Mouse (Mus musculus): ENCODE measurements around the gene Cnmd. TPM values are rescaled to one million over a fixed set of nuclear protein-coding genes. Genes with fewer than 3 reads are reported as not detected.
A peak's percentile ranks its signal among the peaks of the same experiment; 100 is the strongest.

Gene Cnmd
- polyA plus RNA-seq, 1 experiment from 2014 or later, result 0.49 TPM

DNA sequence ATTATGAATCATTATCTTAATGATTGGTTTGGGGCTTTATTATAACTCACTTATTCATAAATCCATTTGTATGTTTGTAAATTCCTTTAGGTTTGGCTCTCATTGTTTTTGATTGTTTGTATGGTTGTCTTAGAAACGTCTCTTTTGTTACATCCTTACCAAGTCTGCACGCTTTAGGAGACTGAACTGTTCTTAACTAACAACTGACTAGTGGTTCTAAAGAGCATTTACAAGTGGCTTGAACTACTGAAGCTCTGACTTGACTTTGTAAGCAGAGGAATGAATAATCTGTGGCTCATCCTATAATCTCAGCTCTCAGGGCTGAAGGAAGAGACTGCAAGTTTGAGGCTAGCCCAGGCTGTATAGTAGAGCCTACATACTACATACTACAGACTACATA lies 70.4 kb downstream of the Cnmd start:
- Histone ChIP-seq H3K27ac (replicated peaks) (no peak overlapping the region), H3K27me3 (ENCODE audit: control insufficient read depth, insufficient read depth, low read length) (no peaks in the 10 kb centered on the region), H3K4me2 (replicated peaks; ENCODE audit: low read depth) (no peak overlapping the region), H3K9me3 (ENCODE audit: control insufficient read depth, low read length) (no peaks in the 10 kb centered on the region), H3K4me3 (ENCODE audit: low read depth, low read length) (no peak overlapping the region), H3K4me1 (replicated peaks; ENCODE audit: control insufficient read depth, insufficient read depth) (peaks cover 2% of the 10 kb centered on the region; the same call in 1 of the 2 replicates), H3K9ac (ENCODE audit: low read length) (no peak overlapping the region), H3K36me3 (ENCODE audit: control insufficient read depth, insufficient read depth, low read length) (no peaks in the 10 kb centered on the region)
- 86% methylated on average over 2 of the region's 2 CpGs for WGBS
- DNase-seq (ENCODE audit: low spot score) (no peak), ATAC-seq (ENCODE audit: low FRiP score, low TSS enrichment) (no peak)
- no peak for TF ChIP-seq EP300 (optimal IDR thresholded peaks at IDR 0.05)

DNA sequence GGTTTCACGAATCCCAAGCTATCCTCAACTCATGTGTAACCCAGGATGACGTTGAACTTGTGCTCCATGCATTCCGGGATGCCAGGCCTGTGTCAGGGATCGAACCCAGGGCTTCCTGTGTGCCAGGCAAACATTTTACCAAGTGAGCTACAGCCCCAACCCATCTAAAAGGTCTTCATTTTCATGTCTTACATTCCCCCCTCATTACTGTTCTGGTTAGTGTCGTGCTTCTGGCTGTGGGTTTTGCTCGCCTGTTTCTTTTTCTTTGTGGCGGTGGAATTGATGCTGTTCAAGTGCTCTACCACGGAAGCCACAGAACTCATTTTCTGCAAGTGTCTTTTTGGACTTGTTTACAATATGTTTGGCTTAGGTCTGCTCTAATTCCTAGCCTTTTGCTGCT lies 71.1 kb downstream of the Cnmd start:
- no peak overlapping the region for H3K27ac ChIP-seq (replicated peaks)
- H3K4me2 ChIP-seq (replicated peaks; ENCODE audit: low read depth), result no peak overlapping the region
- H3K9me3 ChIP-seq (ENCODE audit: control insufficient read depth, low read length), result no peaks in the 10 kb centered on the region
- ATAC-seq (ENCODE audit: low FRiP score, low TSS enrichment) (no peak), DNase-seq (ENCODE audit: low spot score) (no peak)
- H3K4me1 ChIP-seq (replicated peaks; ENCODE audit: control insufficient read depth, insufficient read depth), result peaks cover 2% of the 10 kb centered on the region; the same call in 1 of the 2 replicates
- no peak overlapping the region for H3K4me3 ChIP-seq (ENCODE audit: low read depth, low read length)
- H3K9ac ChIP-seq (ENCODE audit: low read length), result no peak overlapping the region
- no peaks in the 10 kb centered on the region for H3K36me3 ChIP-seq (ENCODE audit: control insufficient read depth, insufficient read depth, low read length)
- 97% methylated on average over 8 of the region's 8 CpGs for WGBS
- no peaks in the 10 kb centered on the region for H3K27me3 ChIP-seq (ENCODE audit: control insufficient read depth, insufficient read depth, low read length)
- no peak for TF ChIP-seq CTCF (IDR thresholded peaks at IDR 0.05; ENCODE audit: low read depth)
- TF ChIP-seq EP300 (optimal IDR thresholded peaks at IDR 0.05), result no peak

DNA sequence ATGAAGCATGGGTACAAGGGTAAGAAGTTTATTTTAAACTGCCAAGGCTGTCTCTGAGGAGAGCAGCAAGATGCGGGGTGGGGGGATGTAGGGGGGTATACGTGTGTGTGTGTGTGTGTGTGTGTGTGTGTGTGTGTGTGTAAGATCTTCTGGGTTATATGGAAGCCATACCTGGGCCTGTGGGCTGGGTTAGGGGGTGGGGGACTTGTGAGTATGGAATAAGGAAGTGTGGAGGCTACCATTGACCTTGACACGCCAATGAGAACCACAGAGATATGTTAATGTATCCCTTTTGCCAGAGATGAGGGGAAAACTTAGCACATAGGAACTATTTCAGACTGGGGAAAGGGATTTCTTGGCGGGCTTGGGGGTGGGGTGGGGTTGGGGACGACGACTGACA lies 72.6 kb downstream of the Cnmd start:
- DNase-seq (ENCODE audit: low spot score), result no peak
- 81% methylated on average over 6 of the region's 6 CpGs for WGBS
- H3K4me3 ChIP-seq (ENCODE audit: low read depth, low read length), result no peak overlapping the region

DNA sequence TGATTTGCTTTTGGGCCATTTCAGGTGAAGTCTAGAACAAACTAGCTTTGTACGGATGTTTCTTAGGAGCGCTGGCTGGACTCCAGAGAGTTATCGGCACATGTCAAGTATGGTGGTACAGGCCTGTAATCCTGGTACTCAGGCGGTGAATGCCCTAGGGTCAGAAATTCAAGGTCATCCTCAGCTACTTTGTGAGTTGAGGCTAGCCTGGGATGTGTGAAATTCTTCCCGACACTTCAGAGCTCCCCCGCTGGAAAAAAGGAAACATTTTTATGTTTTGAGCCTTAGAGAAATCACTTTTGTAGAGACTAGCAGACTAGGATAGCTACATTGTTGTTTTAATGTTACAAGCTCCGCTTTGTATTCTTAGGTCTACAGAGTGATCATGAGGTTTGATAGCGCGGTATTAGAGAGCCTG lies 73.4 kb downstream of the Cnmd start:
- Histone ChIP-seq H3K4me3 (ENCODE audit: low read depth, low read length) (peak overlapping the region; percentile 63), H3K9ac (ENCODE audit: low read length) (peak overlapping the region; percentile 35; the same call in 1 of the 2 replicates), H3K4me2 (replicated peaks; ENCODE audit: low read depth) (peak overlapping the region; percentile 90), H3K9me3 (ENCODE audit: control insufficient read depth, low read length) (no peaks in the 10 kb centered on the region), H3K36me3 (ENCODE audit: control insufficient read depth, insufficient read depth, low read length) (no peaks in the 10 kb centered on the region), H3K27ac (replicated peaks) (no peak overlapping the region), H3K27me3 (ENCODE audit: control insufficient read depth, insufficient read depth, low read length) (no peaks in the 10 kb centered on the region), H3K4me1 (replicated peaks; ENCODE audit: control insufficient read depth, insufficient read depth) (peaks cover 2% of the 10 kb centered on the region; the same call in 1 of the 2 replicates)
- TF ChIP-seq EP300 (optimal IDR thresholded peaks at IDR 0.05) (no peak), CTCF (IDR thresholded peaks at IDR 0.05; ENCODE audit: low read depth) (no peak)
- ATAC-seq (ENCODE audit: low FRiP score, low TSS enrichment) (no peak), DNase-seq (ENCODE audit: low spot score) (no peak)
- 82% methylated on average over 9 of the region's 9 CpGs for WGBS

More for the DNA sequence above, 72.6 kb downstream of the Cnmd start:
- H3K4me2 ChIP-seq (replicated peaks; ENCODE audit: low read depth), result no peak overlapping the region
- H3K36me3 ChIP-seq (ENCODE audit: control insufficient read depth, insufficient read depth, low read length), result no peaks in the 10 kb centered on the region
- H3K27ac ChIP-seq (replicated peaks), result no peak overlapping the region
- no peaks in the 10 kb centered on the region for H3K9me3 ChIP-seq (ENCODE audit: control insufficient read depth, low read length)
- H3K4me1 ChIP-seq (replicated peaks; ENCODE audit: control insufficient read depth, insufficient read depth), result peaks cover 2% of the 10 kb centered on the region; the same call in 1 of the 2 replicates
- no peak overlapping the region for H3K9ac ChIP-seq (ENCODE audit: low read length)
- ATAC-seq (ENCODE audit: low FRiP score, low TSS enrichment), result no peak
- TF ChIP-seq EP300 (optimal IDR thresholded peaks at IDR 0.05) (no peak), CTCF (IDR thresholded peaks at IDR 0.05; ENCODE audit: low read depth) (no peak)
- no peaks in the 10 kb centered on the region for H3K27me3 ChIP-seq (ENCODE audit: control insufficient read depth, insufficient read depth, low read length)

DNA sequence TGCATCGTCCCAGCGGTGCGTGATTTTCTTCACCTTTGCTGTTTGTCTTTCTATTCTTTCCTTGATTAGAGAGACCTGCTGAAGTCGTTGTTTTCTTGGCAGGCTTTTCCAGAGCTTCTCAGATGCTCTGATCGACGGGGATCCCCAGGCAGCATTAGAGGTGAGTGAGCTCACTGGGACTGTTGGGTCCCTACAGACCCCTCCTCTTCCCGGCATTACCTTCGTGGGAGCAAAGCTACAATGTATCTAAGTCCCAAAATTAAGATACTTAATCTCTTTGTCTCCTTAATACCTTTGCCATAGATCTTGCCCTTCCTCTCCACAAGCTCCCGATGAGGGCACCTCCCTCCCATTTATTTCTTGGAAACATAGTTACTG lies 74.1 kb downstream of the Cnmd start:
- H3K4me1 ChIP-seq (replicated peaks; ENCODE audit: control insufficient read depth, insufficient read depth), result peaks cover 2% of the 10 kb centered on the region; the same call in 1 of the 2 replicates
- H3K4me3 ChIP-seq (ENCODE audit: low read depth, low read length), result peak overlapping the region; percentile 63
- no peaks in the 10 kb centered on the region for H3K36me3 ChIP-seq (ENCODE audit: control insufficient read depth, insufficient read depth, low read length)
- WGBS, result under 1% methylated on average over 9 of the region's 9 CpGs
- ATAC-seq (ENCODE audit: low FRiP score, low TSS enrichment) (peak; percentile 25; the same call in 1 of the 2 replicates), DNase-seq (ENCODE audit: low spot score) (no peak)
- H3K4me2 ChIP-seq (replicated peaks; ENCODE audit: low read depth), result peak overlapping the region; percentile 90
- no peaks in the 10 kb centered on the region for H3K27me3 ChIP-seq (ENCODE audit: control insufficient read depth, insufficient read depth, low read length)
- no peaks in the 10 kb centered on the region for H3K9me3 ChIP-seq (ENCODE audit: control insufficient read depth, low read length)
- peak overlapping the region; percentile 68 for H3K9ac ChIP-seq (ENCODE audit: low read length)
- peak overlapping the region; percentile 95 for H3K27ac ChIP-seq (replicated peaks)
- TF ChIP-seq EP300 (optimal IDR thresholded peaks at IDR 0.05) (no peak), CTCF (IDR thresholded peaks at IDR 0.05; ENCODE audit: low read depth) (no peak)

Other genes with a start within 250 kb of the Cnmd start
- gene Kbtbd7, start 235.7 kb downstream of the Cnmd start, polyA plus RNA-seq (2015; fragmentation: Nextera tagmentation; extraction: Ambion mirVana), result 5.1 TPM in 2 replicates
- 0.57 and 0.98 TPM in 2 replicates for gene Kbtbd6, start 210.3 kb downstream of the Cnmd start, polyA plus RNA-seq (2015; fragmentation: Nextera tagmentation; extraction: Ambion mirVana)
- gene Elf1, start 181.0 kb downstream of the Cnmd start, polyA plus RNA-seq (2015; fragmentation: Nextera tagmentation; extraction: Ambion mirVana), result 18.7 and 19.3 TPM in 2 replicates
- gene Wbp4, start 180.7 kb downstream of the Cnmd start, polyA plus RNA-seq (2015; fragmentation: Nextera tagmentation; extraction: Ambion mirVana), result 28.8 and 31.0 TPM in 2 replicates
- gene Sugt1, start 74.5 kb downstream of the Cnmd start, polyA plus RNA-seq (2015; fragmentation: Nextera tagmentation; extraction: Ambion mirVana), result 70.4 and 73.7 TPM in 2 replicates
- gene Pcdh8, start 109.1 kb upstream of the Cnmd start, polyA plus RNA-seq (2015; fragmentation: Nextera tagmentation; extraction: Ambion mirVana), result 0.97 and 1.6 TPM in 2 replicates